Mouse (Mus musculus): ENCODE measurements at regions not wholly inside any gene's neighbourhood (a gene's known extent, or its start where the extent isn't known, plus 50 kb on each side); places are given as distances from the start of the nearest gene placed in this dataset.

DNA sequence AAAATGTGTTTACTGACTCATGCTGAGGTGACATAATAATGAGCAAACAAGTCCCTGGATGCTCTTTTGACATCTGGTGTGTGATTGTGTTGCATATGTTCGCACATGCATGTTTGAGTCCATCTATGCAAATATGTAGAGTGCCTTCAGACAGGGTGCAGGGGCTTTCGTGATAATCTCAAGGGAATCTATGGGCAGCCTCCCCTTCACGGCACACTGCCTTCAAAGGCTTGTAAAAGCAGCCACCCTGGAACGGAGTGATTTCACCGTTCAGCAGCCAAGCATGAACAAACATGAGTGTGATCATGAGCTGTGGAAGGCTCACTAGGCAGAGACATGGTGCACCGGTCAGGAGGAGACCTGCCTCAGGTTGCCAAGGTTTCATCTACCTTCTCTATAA is 57.1 kb upstream of the Mbip start:
- no peak for DNase-seq

DNA sequence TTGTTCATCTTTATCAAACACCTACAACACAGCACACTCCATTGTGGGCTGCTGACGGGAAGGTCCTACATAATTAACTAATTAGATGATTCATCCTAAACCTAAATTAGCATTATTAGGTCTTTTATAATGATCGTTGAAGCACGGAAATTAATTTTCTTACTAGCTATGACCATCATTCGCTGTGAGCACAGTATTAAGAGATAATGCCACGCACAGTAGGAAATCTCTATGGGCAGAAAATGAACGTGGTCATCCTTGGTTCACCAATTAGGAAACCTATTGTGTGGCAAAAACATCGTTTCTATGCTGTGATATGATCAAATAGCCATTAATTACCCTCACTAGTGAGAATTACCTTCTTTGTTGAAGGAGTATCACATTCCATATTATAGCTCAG is 56.4 kb upstream of the Mbip start:
- no peak for DNase-seq
